In genomic region chr12:44176331-44177037, GRCm38 (mm10) we compare ENCODE assay signal across 10 mouse cellular contexts. TPM values are rescaled to one million over a fixed set of nuclear protein-coding genes. Genes with fewer than 3 reads are reported as not detected.
DNase-seq lines count a peak whose midpoint lies in the region; ATAC-seq and TF ChIP-seq lines count a peak whose summit lies in the region.
"Had no signal": no experiment of that assay in that cellular context is flagged by ENCODE, and none has a peak within 500 bp of the region (broad histone marks: within the 10 kb centered on the region; RNA-seq: fewer than 3 reads in every experiment).

No protein-coding gene starts in this region.

- no peak for TF ChIP-seq CTCF in layer of hippocampus, adult 2 months (conservative IDR thresholded peaks at IDR 0.05)

- 39% methylated on average over 10 of the region's 10 CpGs for WGBS in forebrain, embryonic 14.5 days
- 49% methylated on average over 10 of the region's 10 CpGs for WGBS in neural tube, embryonic 13.5 days

- H3K4me3 ChIP-seq in layer of hippocampus, adult 2 months, result peak overlapping the region; percentile 28; the same call in 1 of the 2 replicates
- no peak overlapping the region for H3K4me3 ChIP-seq in forebrain, embryonic 14.5 days (ENCODE audit: low read depth, low read length)
- no peak overlapping the region for H3K4me3 ChIP-seq in neural tube, embryonic 13.5 days

- H3K4me1 ChIP-seq in forebrain, embryonic 14.5 days (ENCODE audit: control insufficient read depth, insufficient read depth, low read length), result peaks cover 11% of the 10 kb centered on the region; the same call in 1 of the 2 replicates
- H3K4me1 ChIP-seq in neural tube, embryonic 13.5 days (replicated peaks), result peaks cover 11% of the 10 kb centered on the region

- H3K9ac ChIP-seq in forebrain, embryonic 14.5 days (ENCODE audit: low read length), result 0 out of 2 replicates have a peak overlapping the region, but pooled peaks have one; percentile 25
- H3K9ac ChIP-seq in neural tube, embryonic 13.5 days, result no peak overlapping the region

- H3K4me2 ChIP-seq in forebrain, embryonic 14.5 days (ENCODE audit: low read length), result peak overlapping the region; percentile 16
- peak overlapping the region; percentile 4 for H3K4me2 ChIP-seq in neural tube, embryonic 13.5 days

- no peaks in the 10 kb centered on the region for H3K36me3 ChIP-seq in forebrain, embryonic 14.5 days (ENCODE audit: control insufficient read depth, insufficient read depth, low read length)
- no peaks in the 10 kb centered on the region for H3K36me3 ChIP-seq in neural tube, embryonic 13.5 days

- DNase-seq in layer of hippocampus, adult 2 months (ENCODE audit: low spot score in 2 of 2), result no peak
- DNase-seq in layer of hippocampus, postnatal 25 days (ENCODE audit: extremely low spot score in 1 of 2, low spot score in 1 of 2), result no peak
- peak; percentile 20 for DNase-seq in forebrain, embryonic 14.5 days (ENCODE audit: low spot score)
- DNase-seq in kidney, postnatal 4 days, result peak; percentile 4 to 22
- no peak for DNase-seq in left cerebral cortex, postnatal 14 days (ENCODE audit: low spot score in 2 of 2)
- DNase-seq: cerebellum, adult 9-11 months had no signal

- no peaks in the 10 kb centered on the region for H3K27me3 ChIP-seq in forebrain, embryonic 14.5 days (replicated peaks; ENCODE audit: control insufficient read depth, insufficient read depth, low read length)
- no peaks in the 10 kb centered on the region for H3K27me3 ChIP-seq in neural tube, embryonic 13.5 days

- peak; percentile 24; the same call in 1 of the 2 replicates for ATAC-seq in forebrain, embryonic 14.5 days
- ATAC-seq in neural tube, embryonic 13.5 days (ENCODE audit: low read depth), result no peak
- no peak for ATAC-seq in cerebellum, adult (ENCODE audit: insufficient number of reproducible peaks, low FRiP score, low TSS enrichment)
- no peak for ATAC-seq in inflammation-experienced regulatory T-cells, adult 6 months
- ATAC-seq: Patski had no signal

- peak overlapping the region; percentile 58 for H3K27ac ChIP-seq in layer of hippocampus, adult 2 months
- peak overlapping the region; percentile 44; the same call in 1 of the 2 replicates for H3K27ac ChIP-seq in forebrain, embryonic 14.5 days (ENCODE audit: low read depth, low read length)
- H3K27ac ChIP-seq in neural tube, embryonic 13.5 days (replicated peaks), result no peak overlapping the region

- no peaks in the 10 kb centered on the region for H3K9me3 ChIP-seq in forebrain, embryonic 14.5 days (replicated peaks; ENCODE audit: control insufficient read depth, low read length)
- H3K9me3 ChIP-seq in neural tube, embryonic 13.5 days, result no peaks in the 10 kb centered on the region

- intact Hi-C loops in left cerebral cortex, postnatal 14 days (cut with DNase I), result no loop called here

RNA-seq across cellular contexts. Expression of gene Dnajb9, which starts 33.6 kb away (rescaled TPM):
- total RNA-seq in layer of hippocampus, adult 2 months (2021), result 10 to 100 TPM; 38.2 to 40.3 TPM
- 10 to 100 TPM; 36.5 to 38.8 TPM for total RNA-seq in layer of hippocampus, postnatal 25 days (2021)
- 36.3 and 39.2 TPM in 2 replicates for polyA plus RNA-seq in forebrain, embryonic 14.5 days (2014; fragmentation: Nextera tagmentation; extraction: Ambion mirVana)
- 36.4 and 41.7 TPM in 2 replicates for polyA plus RNA-seq in neural tube, embryonic 13.5 days (2015; fragmentation: Nextera tagmentation; extraction: Ambion mirVana)
- total RNA-seq in left cerebral cortex, postnatal 14 days (2021), result 10 to 100 TPM; 33.1 to 36.9 TPM
- polyA plus RNA-seq in inflammation-experienced regulatory T-cells, adult 6 months (2017; shearing (Covaris generic)), result 10 to 100 TPM; 10.7 to 12.6 (median 12.6) TPM

RNA-seq across cellular contexts. Expression of gene Pnpla8, which starts 44.7 kb away (rescaled TPM):
- 100 to 1,000 TPM; 110 to 116 TPM for total RNA-seq in layer of hippocampus, adult 2 months (2021)
- total RNA-seq in layer of hippocampus, postnatal 25 days (2021), result 100 to 1,000 TPM; 108 to 125 TPM
- polyA plus RNA-seq in forebrain, embryonic 14.5 days (2014; fragmentation: Nextera tagmentation; extraction: Ambion mirVana), result 133 and 158 TPM in 2 replicates
- polyA plus RNA-seq in neural tube, embryonic 13.5 days (2015; fragmentation: Nextera tagmentation; extraction: Ambion mirVana), result 120 and 129 TPM in 2 replicates
- total RNA-seq in left cerebral cortex, postnatal 14 days (2021), result 100 to 1,000 TPM; 117 to 126 TPM
- polyA plus RNA-seq in inflammation-experienced regulatory T-cells, adult 6 months (2017; shearing (Covaris generic)), result 10 to 100 TPM; 21.3 to 26.0 (median 23.1) TPM

Comparison
In these comparisons a context has a peak if more than half of its experiments do, and no peak if none do; other contexts are left out.
1. DNase-seq: peak in forebrain, embryonic 14.5 days (single experiment) and kidney, postnatal 4 days (2 of 2); none in layer of hippocampus, adult 2 months (0 of 2), layer of hippocampus, postnatal 25 days (0 of 2) and left cerebral cortex, postnatal 14 days (0 of 2).